Mouse (Mus musculus): ENCODE data around the gene Acp1. TPM values are rescaled to one million over a fixed set of nuclear protein-coding genes. Genes with fewer than 3 reads are reported as not detected.

Gene Acp1
- total RNA-seq, 2 experiments from 2014 or later, result 57.7 to 63.0 TPM

DNA sequence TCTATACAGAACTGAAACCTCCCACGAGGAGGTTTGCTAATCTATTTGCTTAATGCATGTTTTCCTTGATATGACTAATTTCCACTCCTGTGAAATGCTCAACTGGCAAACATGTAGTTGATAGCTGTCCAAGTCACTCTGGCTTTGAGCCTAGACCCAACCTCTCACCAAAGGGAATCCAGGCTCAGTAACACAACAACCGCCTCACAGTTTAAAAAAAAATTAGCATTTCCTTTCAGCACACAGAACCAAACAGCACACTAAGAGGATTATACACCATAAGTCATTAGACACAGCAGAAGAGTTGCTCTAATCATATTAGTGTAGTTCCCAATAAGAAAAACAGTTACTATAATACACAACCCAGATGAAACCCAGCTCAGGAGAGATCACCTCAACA, 60.5 kb downstream of the Acp1 start:
- H3K4me3 ChIP-seq, result no peak overlapping the region
- no peak for TF ChIP-seq CTCF (conservative IDR thresholded peaks at IDR 0.05)
- peak overlapping the region; percentile 66 for H3K27ac ChIP-seq
- DNase-seq (ENCODE audit: low spot score in 2 of 2), result peak; percentile 72 to 75

DNA sequence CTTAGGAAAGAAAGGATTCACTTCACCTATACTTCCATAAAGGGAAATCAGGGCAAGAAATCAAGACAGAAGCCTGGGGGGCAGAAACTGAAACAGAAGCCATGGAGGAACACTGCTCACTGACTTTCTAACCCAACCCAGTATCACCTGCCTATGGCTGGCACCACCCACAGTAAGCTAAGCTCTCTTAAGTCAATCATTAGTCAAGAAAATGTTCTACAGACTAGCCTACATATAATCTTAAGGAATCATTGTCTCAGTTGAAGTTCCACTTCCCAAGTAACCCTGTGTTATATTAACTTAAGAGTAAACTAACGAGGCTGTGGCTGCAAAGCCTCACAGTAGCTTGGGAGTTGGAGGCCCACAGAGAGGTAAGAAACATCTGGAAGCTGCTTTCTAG, 62.9 kb downstream of the Acp1 start:
- DNase-seq (ENCODE audit: low spot score in 2 of 2), result no peak
- no peak overlapping the region for H3K4me3 ChIP-seq
- no peak for TF ChIP-seq CTCF (conservative IDR thresholded peaks at IDR 0.05)
- no peak overlapping the region for H3K27ac ChIP-seq

Other genes with a start within 250 kb of the Acp1 start
- 1 to 10 TPM; 3.2 to 4.6 TPM for gene Alkal2, start 27.3 kb downstream of the Acp1 start, total RNA-seq (2021)
- gene Sh3yl1, start 79 bp upstream of the Acp1 start, total RNA-seq (2021), result 10 to 100 TPM; 11.0 TPM
- not detected for gene Fam110c, start 162.3 kb upstream of the Acp1 start, total RNA-seq (2021)

Measured in layer of hippocampus, adult 2 months (tissue).